Mouse (Mus musculus) CH12.LX (cell line): ENCODE measurements at regions not wholly inside any gene's neighbourhood (a gene's known extent, or its start where the extent isn't known, plus 50 kb on each side); places are given as distances from the start of the nearest gene placed in this dataset.

Experiments used
- DNase-seq: peaks from one replicate; pipeline ENCODE4 v3.0.0-alpha.2; 2013; ENCODE audit errors: extremely low read depth
- H3K27ac ChIP-seq: 2 replicates; pipeline ENCODE4 v1.5.1; 2012; ENCODE audit warnings: low read depth, mild to moderate bottlenecking, control low read depth, moderate library complexity; ENCODE audit not compliant: insufficient read depth
- H3K27me3 ChIP-seq: replicated peaks from 2 replicates; pipeline ENCODE3; 2012; ENCODE audit warnings: inconsistent platforms
- H3K36me3 ChIP-seq, 2 experiments: replicated peaks in 1 of 2; 2 replicates each; pipeline versions ENCODE3 to v1.6.1; 2012; ENCODE audit warnings: inconsistent platforms in 1 of 2, low read length in 1 of 2, mild to moderate bottlenecking in 1 of 2, mixed read lengths in 1 of 2, moderate library complexity in 1 of 2; ENCODE audit not compliant: control insufficient read depth in 1 of 2, insufficient read depth in 1 of 2
- H3K4me1 ChIP-seq, 2 experiments: 2 replicates each; pipeline ENCODE4 v1.6.1; 2012; ENCODE audit warnings: inconsistent platforms in 1 of 2, moderate library complexity in 1 of 2; ENCODE audit not compliant: insufficient read depth in 2 of 2, control insufficient read depth in 1 of 2
- H3K4me2 ChIP-seq: 2 replicates; pipeline ENCODE4 v1.6.1; 2012; ENCODE audit warnings: low read depth, mild to moderate bottlenecking, control low read depth; ENCODE audit not compliant: poor library complexity, insufficient read depth, severe bottlenecking
- H3K4me3 ChIP-seq, 3 experiments: fragments of 150-350 bp in 1 of 3; sonication (generic) in 1 of 3; replicated peaks in 1 of 3; 2 replicates each; pipeline versions ENCODE3 to v1.5.1; 2011 to 2012; ENCODE audit warnings: low read depth in 2 of 3, low read length in 2 of 3, mild to moderate bottlenecking in 2 of 3, moderate library complexity in 2 of 3, control low read depth in 1 of 3, improper control_type of control experiment in 1 of 3, inconsistent platforms in 1 of 3, mixed read lengths in 1 of 3; ENCODE audit not compliant: poor library complexity in 1 of 3
- H3K79me2 ChIP-seq: replicated peaks from 2 replicates; pipeline ENCODE4 v1.6.1; 2012; ENCODE audit warnings: mild to moderate bottlenecking, moderate library complexity; ENCODE audit not compliant: control insufficient read depth, poor library complexity, insufficient read depth, severe bottlenecking; ENCODE audit errors: extremely low read depth
- H3K9ac ChIP-seq: 2 replicates; pipeline ENCODE4 v1.6.1; 2012; ENCODE audit warnings: low read depth, mild to moderate bottlenecking, control low read depth, moderate library complexity; ENCODE audit not compliant: insufficient read depth
- H3K9me3 ChIP-seq: replicated peaks from 2 replicates; pipeline ENCODE3; 2012; ENCODE audit warnings: low read length, inconsistent platforms, mixed read lengths
- BHLHE40 ChIP-seq: IDR thresholded peaks from 2 replicates; pipeline ENCODE4 v1.6.1; 2011; ENCODE audit warnings: mild to moderate bottlenecking, low read depth, low read length, improper control_type of control experiment
- CHD1 ChIP-seq: IDR thresholded peaks from 2 replicates; pipeline ENCODE4 v1.6.1; 2012; ENCODE audit warnings: low read depth, low read length, improper control_type of control experiment, inconsistent platforms
- CTCF ChIP-seq, 2 experiments: IDR thresholded peaks in 1 of 2; conservative IDR thresholded peaks in 1 of 2; 2 replicates each; pipeline ENCODE4 v1.5.1; 2011 to 2012; ENCODE audit warnings: low read depth in 2 of 2, low read length in 2 of 2, improper control_type of control experiment in 1 of 2, inconsistent platforms in 1 of 2, mild to moderate bottlenecking in 1 of 2, moderate library complexity in 1 of 2
- GABPA ChIP-seq: IDR thresholded peaks from 2 replicates; pipeline ENCODE4 v1.6.1; 2012; ENCODE audit warnings: low read depth, low read length, improper control_type of control experiment, inconsistent platforms; ENCODE audit not compliant: insufficient replicate concordance
- IRF4 ChIP-seq: IDR thresholded peaks from 2 replicates; pipeline ENCODE4 v1.6.1; 2014; ENCODE audit warnings: low read depth, mild to moderate bottlenecking, inconsistent platforms, low read length, improper control_type of control experiment
- JUND ChIP-seq: conservative IDR thresholded peaks from 2 replicates; pipeline ENCODE4 v1.6.1; 2011; ENCODE audit warnings: low read depth, low read length, improper control_type of control experiment
- KAT2A ChIP-seq: IDR thresholded peaks from 2 replicates; pipeline ENCODE4 v1.6.1; 2012; ENCODE audit warnings: low read length, improper control_type of control experiment, inconsistent platforms; ENCODE audit not compliant: insufficient replicate concordance
- NRF1 ChIP-seq: IDR thresholded peaks from 2 replicates; pipeline ENCODE4 v1.6.1; 2014; ENCODE audit warnings: low read depth, mild to moderate bottlenecking, inconsistent platforms, low read length, improper control_type of control experiment, moderate library complexity
- POLR2AphosphoS2 ChIP-seq: IDR thresholded peaks from 2 replicates; pipeline ENCODE4 v1.6.1; 2011; ENCODE audit warnings: low read depth, low read length, improper control_type of control experiment
- RCOR1 ChIP-seq: conservative IDR thresholded peaks from 2 replicates; pipeline ENCODE4 v1.6.1; 2012; ENCODE audit warnings: low read depth, mild to moderate bottlenecking, inconsistent platforms, low read length, improper control_type of control experiment
- SIN3A ChIP-seq: IDR thresholded peaks from 2 replicates; pipeline ENCODE4 v1.6.1; 2012; ENCODE audit warnings: low read length, improper control_type of control experiment, inconsistent platforms
- SMC3 ChIP-seq: IDR thresholded peaks from 2 replicates; pipeline ENCODE4 v1.6.1; 2011; ENCODE audit warnings: low read depth, low read length, improper control_type of control experiment
- TBP ChIP-seq: conservative IDR thresholded peaks from 2 replicates; pipeline ENCODE4 v1.6.1; 2011; ENCODE audit warnings: low read depth, low read length, improper control_type of control experiment
- TCF12 ChIP-seq: IDR thresholded peaks from 2 replicates; pipeline ENCODE4 v1.6.1; 2014; ENCODE audit warnings: low read depth, mild to moderate bottlenecking, inconsistent platforms, low read length, improper control_type of control experiment
- USF1 ChIP-seq: IDR thresholded peaks from 2 replicates; pipeline ENCODE4 v1.6.1; 2014; ENCODE audit warnings: low read depth, mild to moderate bottlenecking, inconsistent platforms, low read length, improper control_type of control experiment
- ZC3H11A ChIP-seq: IDR thresholded peaks from 2 replicates; pipeline ENCODE4 v1.6.1; 2012; ENCODE audit warnings: low read depth, mild to moderate bottlenecking, inconsistent platforms, low read length, improper control_type of control experiment
- ZMIZ1 ChIP-seq: IDR thresholded peaks from 2 replicates; pipeline ENCODE4 v1.6.1; 2012; ENCODE audit warnings: low read depth, mild to moderate bottlenecking, inconsistent platforms, low read length, improper control_type of control experiment
- dilution Hi-C: fragments of 300-500 bp; cut with MboI; formaldehyde crosslinking; loops from 2 replicates; pipeline ENCODE4 v1.14.3; 2020; ENCODE audit warnings: low sequenced_read_pairs; ENCODE audit not compliant: extremely low pct_unique_long_range_greater_than_20kb, extremely low pct_ligation_motif_present
- in situ Hi-C: fragments of 300-500 bp; cut with MboI; formaldehyde crosslinking; loops from 3 replicates; pipeline ENCODE4 v1.14.3; 2019; ENCODE audit warnings: low sequenced_read_pairs, low pct_ligation_motif_present, low pct_unique_long_range_greater_than_20kb, mixed read lengths

DNA sequence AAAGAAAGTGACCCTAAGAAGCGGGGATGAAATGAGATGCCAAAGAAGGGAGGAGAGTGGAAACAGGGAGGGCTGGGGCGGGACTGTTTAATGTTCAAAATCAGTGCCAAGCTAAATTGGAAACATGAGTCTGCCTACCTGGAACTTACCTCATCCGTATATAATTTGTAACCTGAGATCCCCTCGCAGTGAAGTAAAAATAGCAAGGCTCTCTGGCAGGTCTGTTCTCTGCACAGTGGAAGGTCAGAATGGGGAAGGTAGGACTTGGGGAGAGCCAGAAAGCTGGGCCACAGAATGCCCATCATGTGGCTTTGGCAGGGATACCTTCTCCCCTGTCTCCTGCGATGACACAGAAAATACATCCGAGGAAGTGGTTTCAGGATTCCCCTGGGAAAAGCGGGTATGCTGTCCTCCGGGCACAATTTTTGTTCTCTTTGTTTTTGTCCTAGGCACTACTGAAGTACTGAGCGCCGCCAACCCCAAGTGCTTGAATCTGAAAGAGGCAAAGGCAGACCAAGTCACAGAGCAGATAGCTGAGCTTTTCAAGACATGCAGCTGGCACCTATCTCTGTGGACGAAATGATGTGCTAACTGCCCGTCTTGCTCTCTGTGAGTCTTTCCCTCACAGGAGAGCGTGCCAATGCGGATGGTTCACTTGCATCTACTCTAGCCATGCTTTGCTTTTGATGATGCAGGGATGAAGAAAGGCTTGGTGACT, 623.2 kb upstream of the Mpdz start:
- TF ChIP-seq KAT2A = no peak
- no peak for DNase-seq
- in situ Hi-C loops (no loop called here), dilution Hi-C loops (no loop called here)
- Histone ChIP-seq H3K4me2 (no peak overlapping the region), H3K27ac (no peak overlapping the region), H3K9me3 (no peaks in the 10 kb centered on the region), H3K4me1 (no peaks in the 10 kb centered on the region), H3K79me2 (no peaks in the 10 kb centered on the region), H3K27me3 (no peaks in the 10 kb centered on the region), H3K36me3 (no peaks in the 10 kb centered on the region), H3K9ac (no peak overlapping the region), H3K4me3 (no peak overlapping the region)

GRCm38 (mm10) chr4:82062726-82063125, 620.1 kb upstream of the Mpdz start:
- dilution Hi-C loops (no loop called here), in situ Hi-C loops (no loop called here)
- Histone ChIP-seq H3K9ac (no peak overlapping the region), H3K27ac (no peak overlapping the region), H3K79me2 (no peaks in the 10 kb centered on the region), H3K4me2 (no peak overlapping the region), H3K4me1 (no peaks in the 10 kb centered on the region), H3K4me3 (no peak overlapping the region), H3K36me3 (no peaks in the 10 kb centered on the region), H3K27me3 (no peaks in the 10 kb centered on the region), H3K9me3 (no peaks in the 10 kb centered on the region)
- DNase-seq = no peak
- TF ChIP-seq USF1 = no peak
- no peak for TF ChIP-seq POLR2AphosphoS2
- no peak for TF ChIP-seq RCOR1
- no peak for TF ChIP-seq IRF4
- TF ChIP-seq ZC3H11A = no peak
- TF ChIP-seq TBP = no peak
- TF ChIP-seq GABPA = no peak
- TF ChIP-seq JUND = no peak
- TF ChIP-seq CHD1 = no peak
- TF ChIP-seq CTCF (conservative IDR thresholded peaks at IDR 0.05 in 1 of 2, IDR thresholded peaks at IDR 0.05 in 1 of 2; ENCODE audit: low read depth in 2 of 2, low read length in 2 of 2) = no peak
- TF ChIP-seq SMC3 = no peak
- TF ChIP-seq BHLHE40 = no peak
- no peak for TF ChIP-seq SIN3A
- TF ChIP-seq TCF12 = no peak
- TF ChIP-seq ZMIZ1 = no peak
- no peak for TF ChIP-seq NRF1
